Mouse (Mus musculus): ENCODE data around the gene Dusp22. TPM values are rescaled to one million over a fixed set of nuclear protein-coding genes. Genes with fewer than 3 reads are reported as not detected.

Dusp22 gene
- polyA plus RNA-seq, 1 experiment, result 25.0 TPM

DNA sequence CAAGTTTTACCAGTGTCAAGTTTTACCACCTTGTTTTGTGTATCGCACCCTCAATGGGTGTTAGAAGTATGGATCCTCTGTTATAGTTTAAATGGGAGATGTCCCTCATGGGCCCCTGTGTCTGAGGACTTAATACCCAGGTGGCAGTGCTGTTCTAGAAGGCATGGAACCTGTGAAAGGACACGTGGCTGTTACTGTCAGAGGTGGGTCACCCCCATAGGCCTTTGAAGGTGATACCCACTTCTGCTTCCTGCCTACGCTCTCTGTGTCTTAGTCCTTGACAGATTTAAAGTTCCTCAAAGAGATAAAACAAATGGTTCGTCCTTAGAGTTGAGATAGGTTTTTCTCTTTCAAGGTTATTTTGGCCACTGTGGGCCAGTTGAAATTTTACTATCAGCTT is 23.3 kb upstream of the Dusp22 start:
- H3K36me3 ChIP-seq (ENCODE audit: control insufficient read depth, insufficient read depth, low read length), result no peaks in the 10 kb centered on the region
- no peak overlapping the region for H3K4me3 ChIP-seq (ENCODE audit: control insufficient read depth, low read depth, low read length)
- no peak overlapping the region for H3K27ac ChIP-seq (ENCODE audit: control insufficient read depth, insufficient read depth, low read depth, low read length)
- no peaks in the 10 kb centered on the region for H3K4me1 ChIP-seq (ENCODE audit: control insufficient read depth, insufficient read depth, low read length)
- TF ChIP-seq CTCF (IDR thresholded peaks at IDR 0.05; ENCODE audit: control insufficient read depth, insufficient read depth, insufficient replicate concordance, low read depth, low read length) (no peak), POLR2A (IDR thresholded peaks at IDR 0.05; ENCODE audit: control insufficient read depth, low read depth, low read length) (no peak)
- H3K27me3 ChIP-seq (ENCODE audit: control insufficient read depth, insufficient read depth, low read length), result no peaks in the 10 kb centered on the region

DNA sequence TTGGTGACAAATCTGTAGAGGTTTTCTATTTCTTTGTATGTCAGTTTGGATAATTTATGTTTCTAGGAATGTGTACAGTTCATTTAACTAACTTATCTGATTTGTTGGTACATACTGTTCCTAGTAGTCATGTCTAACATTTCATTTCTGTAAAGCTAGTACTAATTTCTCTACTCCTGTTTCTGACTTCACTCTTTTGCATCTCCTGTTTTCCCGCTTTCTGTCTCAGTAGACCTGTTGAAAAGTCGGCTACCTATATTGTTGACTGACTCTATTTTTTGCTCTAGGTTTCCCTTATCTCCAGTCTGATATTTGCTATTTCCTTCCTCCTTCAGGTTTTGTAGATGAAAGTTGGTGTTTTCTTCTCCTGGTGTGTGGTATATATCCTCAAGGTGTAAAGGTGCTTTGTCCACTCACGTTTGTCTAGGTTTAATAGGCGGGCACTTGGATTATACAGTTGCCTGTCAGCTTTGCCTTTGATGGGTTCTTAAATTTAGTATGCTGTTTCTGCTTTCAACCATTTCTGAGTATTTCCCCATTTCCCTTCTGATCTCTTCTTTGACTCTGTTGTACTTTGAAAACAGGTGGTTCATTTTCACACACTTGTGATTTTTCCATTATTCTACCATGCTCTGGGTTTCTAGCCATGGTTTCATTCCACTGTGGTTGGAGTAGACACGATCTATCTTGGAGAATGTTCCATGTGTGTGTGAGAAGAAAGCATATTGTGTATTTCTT is 21.3 kb upstream of the Dusp22 start:
- Histone ChIP-seq H3K27me3 (ENCODE audit: control insufficient read depth, insufficient read depth, low read length) (no peaks in the 10 kb centered on the region), H3K4me1 (ENCODE audit: control insufficient read depth, insufficient read depth, low read length) (no peaks in the 10 kb centered on the region), H3K4me3 (ENCODE audit: control insufficient read depth, low read depth, low read length) (no peak overlapping the region), H3K36me3 (ENCODE audit: control insufficient read depth, insufficient read depth, low read length) (no peaks in the 10 kb centered on the region), H3K27ac (ENCODE audit: control insufficient read depth, insufficient read depth, low read depth, low read length) (no peak overlapping the region)
- TF ChIP-seq CTCF (IDR thresholded peaks at IDR 0.05; ENCODE audit: control insufficient read depth, insufficient read depth, insufficient replicate concordance, low read depth, low read length), result no peak
- TF ChIP-seq POLR2A (IDR thresholded peaks at IDR 0.05; ENCODE audit: control insufficient read depth, low read depth, low read length), result no peak

- H3K27me3 ChIP-seq (ENCODE audit: control insufficient read depth, insufficient read depth, low read length), result no peaks in the 10 kb centered on the region
- no peaks in the 10 kb centered on the region for H3K4me1 ChIP-seq (ENCODE audit: control insufficient read depth, insufficient read depth, low read length)
- no peak overlapping the region for H3K27ac ChIP-seq (ENCODE audit: control insufficient read depth, insufficient read depth, low read depth, low read length)
- no peaks in the 10 kb centered on the region for H3K36me3 ChIP-seq (ENCODE audit: control insufficient read depth, insufficient read depth, low read length)
- no peak overlapping the region for H3K4me3 ChIP-seq (ENCODE audit: control insufficient read depth, low read depth, low read length)
- no peak for TF ChIP-seq POLR2A (IDR thresholded peaks at IDR 0.05; ENCODE audit: control insufficient read depth, low read depth, low read length)
- TF ChIP-seq CTCF (IDR thresholded peaks at IDR 0.05; ENCODE audit: control insufficient read depth, insufficient read depth, insufficient replicate concordance, low read depth, low read length), result no peak
Measured at GRCm38 (mm10) chr13:30642053-30642452, 17.7 kb upstream of the Dusp22 start.

DNA sequence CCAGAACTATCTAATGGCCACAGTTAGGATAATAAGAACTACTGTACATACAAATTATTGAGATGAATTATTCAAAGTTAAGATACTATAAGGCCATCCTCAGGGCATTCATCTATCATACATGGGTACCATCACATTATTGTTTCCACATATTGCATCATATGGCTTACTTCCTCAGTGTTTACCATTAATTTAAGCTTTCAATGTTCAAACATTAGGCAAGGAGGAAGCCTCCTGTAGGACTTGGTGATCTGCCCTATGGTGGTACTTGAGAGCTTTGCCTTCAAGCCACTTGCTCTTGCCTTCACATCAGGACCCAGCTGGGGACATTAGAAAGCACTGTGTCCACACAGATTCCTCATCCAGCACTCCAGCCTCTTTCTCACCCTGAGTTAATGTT is 11.3 kb upstream of the Dusp22 start:
- Histone ChIP-seq H3K27ac (ENCODE audit: control insufficient read depth, insufficient read depth, low read depth, low read length) (no peak overlapping the region), H3K4me1 (ENCODE audit: control insufficient read depth, insufficient read depth, low read length) (no peaks in the 10 kb centered on the region), H3K27me3 (ENCODE audit: control insufficient read depth, insufficient read depth, low read length) (no peaks in the 10 kb centered on the region), H3K36me3 (ENCODE audit: control insufficient read depth, insufficient read depth, low read length) (no peaks in the 10 kb centered on the region), H3K4me3 (ENCODE audit: control insufficient read depth, low read depth, low read length) (no peak overlapping the region)
- TF ChIP-seq CTCF (IDR thresholded peaks at IDR 0.05; ENCODE audit: control insufficient read depth, insufficient read depth, insufficient replicate concordance, low read depth, low read length) (no peak), POLR2A (IDR thresholded peaks at IDR 0.05; ENCODE audit: control insufficient read depth, low read depth, low read length) (no peak)

GRCm38 (mm10) chr13:30649197-30649596 is 10.6 kb upstream of the Dusp22 start:
- no peaks in the 10 kb centered on the region for H3K36me3 ChIP-seq (ENCODE audit: control insufficient read depth, insufficient read depth, low read length)
- H3K27ac ChIP-seq (ENCODE audit: control insufficient read depth, insufficient read depth, low read depth, low read length), result no peak overlapping the region
- H3K4me3 ChIP-seq (ENCODE audit: control insufficient read depth, low read depth, low read length), result no peak overlapping the region
- H3K4me1 ChIP-seq (ENCODE audit: control insufficient read depth, insufficient read depth, low read length), result no peaks in the 10 kb centered on the region
- TF ChIP-seq POLR2A (IDR thresholded peaks at IDR 0.05; ENCODE audit: control insufficient read depth, low read depth, low read length) (no peak), CTCF (IDR thresholded peaks at IDR 0.05; ENCODE audit: control insufficient read depth, insufficient read depth, insufficient replicate concordance, low read depth, low read length) (no peak)
- no peaks in the 10 kb centered on the region for H3K27me3 ChIP-seq (ENCODE audit: control insufficient read depth, insufficient read depth, low read length)

GRCm38 (mm10) chr13:30650684-30651083 is 9.1 kb upstream of the Dusp22 start:
- Histone ChIP-seq H3K4me1 (ENCODE audit: control insufficient read depth, insufficient read depth, low read length) (no peaks in the 10 kb centered on the region), H3K27me3 (ENCODE audit: control insufficient read depth, insufficient read depth, low read length) (no peaks in the 10 kb centered on the region), H3K4me3 (ENCODE audit: control insufficient read depth, low read depth, low read length) (no peak overlapping the region), H3K27ac (ENCODE audit: control insufficient read depth, insufficient read depth, low read depth, low read length) (no peak overlapping the region), H3K36me3 (ENCODE audit: control insufficient read depth, insufficient read depth, low read length) (no peaks in the 10 kb centered on the region)
- TF ChIP-seq POLR2A (IDR thresholded peaks at IDR 0.05; ENCODE audit: control insufficient read depth, low read depth, low read length) (no peak), CTCF (IDR thresholded peaks at IDR 0.05; ENCODE audit: control insufficient read depth, insufficient read depth, insufficient replicate concordance, low read depth, low read length) (no peak)

DNA sequence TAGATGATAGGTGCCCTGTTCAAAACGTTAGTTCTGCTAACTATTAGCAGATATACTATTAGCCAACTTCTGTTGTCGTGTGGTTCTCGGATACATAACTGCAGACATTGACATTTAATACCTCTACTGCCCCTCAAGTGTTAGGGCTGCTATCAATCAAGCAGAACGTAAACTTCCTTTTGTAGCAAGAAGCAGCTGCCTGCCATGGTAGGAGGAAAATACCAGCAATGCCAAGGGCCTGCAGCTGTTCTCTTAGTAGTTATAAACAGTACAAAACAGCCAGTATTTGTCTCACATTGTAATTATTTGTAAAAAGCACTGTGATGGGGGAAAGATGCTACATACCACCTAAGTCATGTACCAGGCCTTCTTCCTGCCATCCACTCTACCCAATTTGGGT is 6.7 kb upstream of the Dusp22 start:
- no peaks in the 10 kb centered on the region for H3K4me1 ChIP-seq (ENCODE audit: control insufficient read depth, insufficient read depth, low read length)
- no peak overlapping the region for H3K27ac ChIP-seq (ENCODE audit: control insufficient read depth, insufficient read depth, low read depth, low read length)
- no peaks in the 10 kb centered on the region for H3K36me3 ChIP-seq (ENCODE audit: control insufficient read depth, insufficient read depth, low read length)
- no peak for TF ChIP-seq CTCF (IDR thresholded peaks at IDR 0.05; ENCODE audit: control insufficient read depth, insufficient read depth, insufficient replicate concordance, low read depth, low read length)
- TF ChIP-seq POLR2A (IDR thresholded peaks at IDR 0.05; ENCODE audit: control insufficient read depth, low read depth, low read length), result no peak
- H3K27me3 ChIP-seq (ENCODE audit: control insufficient read depth, insufficient read depth, low read length), result no peaks in the 10 kb centered on the region
- no peak overlapping the region for H3K4me3 ChIP-seq (ENCODE audit: control insufficient read depth, low read depth, low read length)

Data from testis, adult 2 months (tissue).